Mouse (Mus musculus): Measurements from ENCODE around the gene Tsga10.
"Not testable (repeated sequence)": the region's sequence is repeated elsewhere in the genome, so short reads cannot be mapped to it uniquely, and the experiment has no call there.

Gene Tsga10

DNA sequence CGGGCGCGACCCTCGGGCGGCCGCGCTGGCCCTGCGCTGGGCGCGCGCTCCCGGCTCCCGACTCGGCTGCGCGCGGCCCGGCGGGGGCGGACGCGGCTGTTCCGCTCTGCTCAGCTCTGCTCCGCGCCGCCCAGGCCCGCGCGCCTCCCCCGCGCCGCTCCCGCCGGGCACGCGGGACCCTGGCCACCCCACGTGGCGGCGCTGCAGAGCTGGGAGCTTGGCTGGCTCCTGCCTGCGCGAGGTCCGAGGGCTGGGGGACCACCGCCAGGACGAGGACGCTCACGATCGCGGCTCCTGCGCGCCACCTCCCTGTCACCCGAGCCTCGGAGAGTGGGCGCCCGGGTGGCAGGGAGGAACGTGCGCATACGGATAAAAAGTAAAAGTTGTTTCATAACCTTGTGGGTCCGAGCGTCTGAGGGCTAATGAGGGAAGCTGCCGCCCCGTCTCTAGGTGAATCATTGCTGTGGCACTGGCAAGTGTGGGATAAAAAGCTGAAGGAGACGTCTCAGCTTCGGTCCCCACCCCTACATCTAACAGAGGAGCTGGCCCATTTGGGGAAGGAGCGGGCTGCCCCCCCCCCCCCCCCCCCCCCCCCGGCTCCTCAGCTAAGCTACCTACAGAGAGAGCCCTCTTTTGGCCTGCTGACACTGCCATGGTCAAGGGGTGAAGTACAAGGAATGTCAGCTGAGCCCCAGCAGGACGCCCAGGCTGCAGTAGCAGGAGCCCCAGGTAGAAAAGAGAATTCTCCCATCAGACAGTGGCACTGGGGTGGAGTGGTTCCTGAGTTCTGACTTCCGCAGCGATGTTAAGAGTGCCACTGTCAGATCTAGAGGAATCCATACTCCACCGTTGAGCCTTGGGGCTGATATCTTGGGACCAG is 146.2 kb downstream of the Tsga10 start, which contains the start of gene 2010300C02Rik:
Gene 2010300C02Rik (minus strand): TSS at position 325 of the 880 bp plus-strand sequence.
- CTCF ChIA-PET: no interaction called here

DNA sequence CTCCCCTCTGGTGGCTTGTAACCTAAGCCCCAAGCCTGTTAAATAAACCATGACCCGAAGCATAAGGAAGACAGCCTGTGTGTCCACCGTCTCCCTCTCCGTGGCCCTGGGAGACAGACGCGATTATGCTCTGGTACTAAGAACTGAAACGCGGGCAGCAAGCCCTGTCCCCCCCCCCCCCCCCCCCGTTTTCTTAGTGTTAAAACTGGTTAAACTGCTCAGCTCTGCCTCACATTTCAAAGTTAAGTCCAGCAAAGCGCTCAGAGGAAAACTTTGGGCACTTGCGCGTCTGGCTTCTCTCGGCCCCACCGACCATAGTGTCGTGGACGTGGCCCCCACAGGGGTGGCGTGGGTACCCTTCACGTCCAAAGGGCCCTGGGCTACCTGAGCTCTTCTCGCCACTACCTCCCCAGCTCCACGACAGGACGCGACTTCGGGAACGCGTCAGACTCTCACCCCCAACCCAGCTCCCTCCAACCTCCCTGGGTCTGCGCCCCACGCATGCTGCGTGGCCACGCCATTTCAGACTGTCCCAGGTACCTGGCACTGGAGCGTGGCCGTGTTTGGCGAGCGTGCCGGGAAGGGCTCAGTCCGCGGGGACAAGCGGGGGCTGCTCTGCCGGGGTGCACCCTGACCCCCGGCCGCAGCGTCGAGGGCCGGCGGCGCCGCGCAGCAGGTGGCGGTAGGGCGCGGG is 147.1 kb downstream of the Tsga10 start:
- CTCF ChIA-PET: no interaction called here

DNA sequence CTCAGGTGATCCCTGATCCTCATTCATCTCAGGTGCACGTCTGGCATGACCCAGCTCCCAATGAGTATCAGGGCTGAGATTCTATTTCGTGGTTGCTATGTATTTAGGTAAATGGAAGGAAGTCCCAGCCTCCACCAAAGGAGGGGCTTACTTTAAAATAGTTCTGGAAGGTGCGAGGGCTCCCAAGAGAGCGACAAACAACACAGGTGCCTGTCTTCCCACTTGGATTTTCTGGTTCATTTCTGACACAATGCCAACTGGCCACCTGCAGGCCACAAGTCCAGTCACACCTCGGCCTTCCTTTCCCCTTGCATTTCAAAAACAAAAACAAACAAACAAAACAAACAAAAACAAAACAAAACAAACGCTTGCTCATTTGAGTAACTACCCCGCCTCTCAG is 147.7 kb downstream of the Tsga10 start:
- CTCF ChIA-PET: no interaction called here

DNA sequence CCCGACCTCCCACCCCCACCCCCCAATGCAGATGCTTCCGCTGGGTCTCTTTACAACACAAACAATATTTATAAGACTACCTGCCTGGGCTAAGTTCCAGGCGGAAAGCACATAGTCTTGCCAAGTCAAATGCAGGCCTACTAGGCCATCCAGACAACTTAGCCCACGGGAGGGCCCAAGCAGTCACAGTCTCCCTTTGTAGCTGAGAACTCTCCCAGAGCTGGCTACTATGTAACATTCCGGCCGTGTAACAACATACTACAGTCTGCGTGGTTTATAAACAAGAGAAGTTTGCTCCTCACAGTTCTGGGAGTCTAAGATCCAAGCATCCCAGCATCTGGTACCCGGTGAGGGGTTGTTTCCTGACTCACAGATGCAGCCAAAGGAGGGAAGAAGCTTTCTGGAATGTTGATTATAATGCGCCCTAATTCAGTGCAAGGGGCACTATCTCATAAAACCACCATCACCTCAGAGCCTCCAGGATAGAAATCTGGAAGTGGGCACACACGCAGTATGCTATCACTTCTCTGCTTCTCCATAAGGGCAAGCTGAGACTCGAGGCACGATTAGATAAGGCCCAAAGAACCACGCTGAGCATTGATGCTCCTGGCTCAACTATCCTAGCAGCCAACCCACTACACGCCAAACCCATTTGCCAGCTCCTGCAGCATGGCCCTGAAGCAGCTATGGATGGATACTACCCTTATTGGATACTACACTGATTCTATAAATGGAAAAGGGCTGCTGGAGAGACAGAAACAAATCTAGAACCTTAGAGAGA is 148.6 kb downstream of the Tsga10 start:
- CTCF ChIA-PET: no interaction called here

DNA sequence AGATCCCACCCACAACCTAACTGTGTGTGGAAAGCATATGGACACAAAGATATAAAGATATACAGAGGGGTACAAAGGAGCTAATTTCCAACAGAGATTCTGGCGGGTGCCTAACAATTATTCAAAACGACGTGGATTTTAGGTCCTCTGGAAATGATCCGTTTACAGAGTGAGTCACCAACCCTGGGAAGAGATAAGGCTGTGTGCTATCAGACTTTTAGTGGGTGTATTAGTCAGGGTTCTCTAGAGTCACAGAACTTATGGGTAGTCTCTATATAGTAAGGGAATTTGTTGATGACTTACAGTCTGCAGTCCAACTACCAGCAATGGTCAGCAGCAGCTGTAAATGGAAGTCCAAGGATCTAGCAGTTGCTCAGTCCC is 153.9 kb downstream of the Tsga10 start:
- CTCF ChIA-PET: not testable (repeated sequence)

DNA sequence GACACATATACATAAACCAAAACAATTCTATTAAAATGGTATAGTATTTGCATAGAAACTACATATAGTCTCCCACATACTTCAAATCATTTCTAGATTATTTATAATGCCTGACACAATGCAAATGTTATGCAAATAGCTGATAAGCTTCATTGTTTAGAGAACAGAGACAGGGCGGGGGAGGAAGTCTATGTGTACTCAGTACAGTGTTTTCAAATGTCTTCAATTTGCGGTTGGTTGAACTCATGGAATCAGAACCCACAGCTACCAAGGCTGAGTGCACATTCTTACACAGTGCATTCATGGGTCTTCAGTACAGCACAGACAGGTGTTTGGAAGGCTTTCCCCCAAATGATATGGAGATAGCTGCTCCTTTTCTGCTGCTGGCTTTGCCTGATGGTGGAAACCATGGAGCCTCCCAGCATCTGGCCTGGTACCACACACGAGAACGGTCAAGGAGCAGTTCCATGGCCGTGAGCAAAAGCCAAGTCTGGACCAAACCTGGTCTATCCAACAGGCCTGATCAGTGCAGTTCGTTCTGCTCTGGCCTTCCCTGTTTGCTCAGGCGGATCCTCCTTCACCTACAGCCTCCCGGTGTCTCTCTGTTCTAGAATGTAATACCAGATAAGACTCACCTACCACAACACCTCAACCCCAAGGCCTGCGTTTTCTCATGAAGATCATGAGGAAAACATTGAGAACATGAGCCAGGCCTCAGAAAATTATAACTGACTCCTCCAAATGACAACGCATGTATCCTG is 154.5 kb downstream of the Tsga10 start:
- CTCF ChIA-PET: no interaction called here

DNA sequence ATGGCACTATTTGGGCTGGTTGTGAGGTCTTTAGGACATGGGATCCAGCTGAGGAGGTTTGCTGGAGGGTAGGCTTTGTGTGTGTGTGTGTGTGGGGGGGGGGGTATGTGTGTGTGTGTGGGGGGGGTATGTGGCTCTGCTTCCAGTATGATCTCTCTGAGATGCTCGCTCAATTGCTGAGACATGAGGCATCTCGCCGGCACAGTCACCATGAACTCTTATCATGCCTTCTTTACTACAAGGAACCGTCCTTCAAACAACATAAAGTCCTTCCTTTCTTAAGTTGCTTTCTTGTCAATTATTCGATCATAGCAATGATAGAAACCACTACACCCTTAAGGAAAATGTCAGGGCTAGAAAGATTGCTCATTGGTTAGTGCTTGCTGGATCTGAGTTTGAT is 155.1 kb downstream of the Tsga10 start:
- CTCF ChIA-PET: no interaction called here

DNA sequence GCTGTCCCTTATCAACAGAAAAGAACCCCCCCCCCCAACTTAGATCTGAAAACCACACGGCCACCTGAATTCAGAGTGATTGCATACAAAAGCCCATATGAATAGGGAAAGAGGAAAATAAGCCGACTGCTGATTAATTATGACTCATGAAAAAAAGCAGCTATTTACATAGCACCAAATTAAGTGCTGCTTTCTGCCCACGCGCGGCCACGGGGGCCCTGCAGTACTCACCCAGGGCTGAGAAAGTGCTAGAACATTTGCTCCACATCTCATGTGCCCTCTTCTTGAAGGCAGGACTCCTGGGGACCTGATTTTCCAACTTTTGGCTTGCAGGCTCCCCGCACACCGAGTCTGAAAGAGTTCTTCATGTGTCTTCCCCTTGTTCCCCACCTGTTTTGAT is 156.5 kb downstream of the Tsga10 start:
- CTCF ChIA-PET: no interaction called here

DNA sequence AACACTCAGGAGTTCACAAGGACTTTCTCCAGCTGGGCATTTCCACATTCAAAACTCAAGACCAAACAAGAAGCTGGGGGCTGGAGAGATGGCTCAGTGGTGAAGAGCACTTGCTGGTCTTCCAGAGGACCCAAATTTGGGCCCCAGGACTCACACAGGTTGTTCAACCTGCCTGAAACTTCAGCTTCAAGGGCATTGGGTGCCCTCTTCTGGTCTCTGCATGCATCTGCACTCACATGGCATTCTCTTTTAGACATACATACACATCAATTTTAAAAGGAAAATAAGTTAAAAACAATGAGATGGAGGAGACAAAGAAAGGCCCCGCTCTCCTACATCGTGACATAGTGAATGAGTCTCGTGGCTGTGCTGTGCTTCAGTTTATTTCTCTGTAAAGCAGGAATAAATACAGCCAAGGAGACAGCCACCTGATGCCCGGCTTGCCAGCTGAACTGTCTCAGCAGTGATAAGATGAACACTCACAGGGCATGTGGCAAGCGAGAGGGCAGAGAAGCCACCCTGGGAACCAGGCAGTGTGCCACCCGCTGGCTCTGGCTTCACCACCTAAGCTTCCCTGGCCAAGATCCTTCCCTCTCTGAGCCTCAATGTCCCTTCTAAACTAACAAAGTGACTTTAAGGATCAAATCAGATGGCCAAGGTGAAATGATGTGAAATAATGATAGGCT is 157.8 kb downstream of the Tsga10 start:
- CTCF ChIA-PET: no interaction called here

Data from spleen, embryonic (tissue).